Mouse (Mus musculus): ENCODE measurements at regions not wholly inside any gene's neighbourhood (a gene's known extent, or its start where the extent isn't known, plus 50 kb on each side); places are given as distances from the start of the nearest gene placed in this dataset.
A peak's percentile ranks its signal among the peaks of the same experiment; 100 is the strongest.

DNA sequence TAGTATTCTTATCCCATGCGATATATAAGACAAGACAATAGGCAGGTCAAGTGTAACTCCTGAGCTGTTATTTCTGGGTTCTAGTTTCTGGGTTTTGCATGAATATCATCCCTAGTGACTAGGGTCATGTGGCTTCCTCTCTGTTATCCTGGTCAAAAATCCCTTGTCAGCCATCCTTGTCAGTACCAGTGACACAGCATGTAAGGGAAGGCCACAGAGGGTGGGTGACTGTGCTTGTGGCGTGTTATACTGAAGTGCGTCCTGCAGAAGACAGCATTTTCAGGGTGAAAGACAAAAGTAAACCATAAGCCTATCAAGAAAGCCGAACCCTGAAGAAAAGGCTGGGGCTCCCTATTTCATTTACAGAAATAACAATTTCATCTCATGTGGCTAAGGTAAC lies 50.7 kb upstream of the Echdc3 start:
- intact Hi-C loops (cut with DNase I), result no loop called here
- DNase-seq, result no peak

DNA sequence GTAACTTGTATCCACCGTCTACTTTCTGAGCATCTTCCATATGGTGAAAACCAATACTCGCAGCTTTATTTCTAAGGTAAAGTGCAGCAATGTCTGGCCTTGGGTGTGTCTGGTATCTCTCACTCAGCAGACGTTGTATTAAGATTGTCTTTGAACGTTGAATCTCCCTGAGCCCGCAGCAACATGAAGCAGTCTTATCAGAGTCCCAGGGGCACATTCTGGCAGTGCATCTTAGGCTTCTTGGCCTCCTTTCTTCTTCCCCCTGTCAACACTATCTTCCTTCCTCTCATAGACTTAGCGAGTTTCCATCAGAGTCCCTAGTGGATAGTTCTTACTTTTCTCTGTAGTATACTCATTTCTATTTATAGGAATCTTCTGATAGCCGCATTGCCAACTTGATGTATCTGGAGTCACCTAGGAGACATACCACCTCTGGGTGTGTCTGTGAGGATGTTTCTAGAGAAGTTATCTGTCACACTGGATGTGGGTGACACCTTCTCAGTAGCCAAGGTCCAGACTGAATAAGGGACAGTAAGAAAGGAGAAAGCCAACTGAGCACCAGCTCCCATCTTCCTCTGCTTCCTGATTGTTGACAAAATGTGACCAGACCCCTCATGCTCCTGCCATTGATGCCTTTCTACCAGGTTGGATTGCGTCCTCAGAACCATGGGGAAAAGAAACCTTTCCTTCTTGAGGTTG lies 51.4 kb upstream of the Echdc3 start:
- intact Hi-C loops (cut with DNase I), result no loop called here
- DNase-seq, result no peak

DNA sequence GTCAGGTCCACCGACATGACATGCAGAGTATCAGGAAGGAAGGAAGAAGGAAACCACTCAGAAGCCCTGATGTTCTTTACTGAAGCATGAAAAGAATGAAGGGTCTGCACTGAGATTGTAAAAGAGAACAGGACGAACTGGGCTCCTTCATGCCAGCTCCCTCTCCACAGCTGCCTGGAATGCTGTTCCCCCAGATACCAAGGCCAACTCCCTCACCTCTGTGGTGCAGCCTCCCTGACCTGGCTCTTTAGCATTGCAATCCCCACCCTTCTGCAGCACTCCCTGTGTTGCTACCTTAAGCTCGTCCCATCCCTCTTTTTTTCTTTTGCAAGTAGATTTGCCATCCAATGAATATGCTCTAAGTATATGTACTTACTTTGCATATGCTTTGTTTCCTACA lies 52.3 kb upstream of the Echdc3 start:
- DNase-seq, result no peak

DNA sequence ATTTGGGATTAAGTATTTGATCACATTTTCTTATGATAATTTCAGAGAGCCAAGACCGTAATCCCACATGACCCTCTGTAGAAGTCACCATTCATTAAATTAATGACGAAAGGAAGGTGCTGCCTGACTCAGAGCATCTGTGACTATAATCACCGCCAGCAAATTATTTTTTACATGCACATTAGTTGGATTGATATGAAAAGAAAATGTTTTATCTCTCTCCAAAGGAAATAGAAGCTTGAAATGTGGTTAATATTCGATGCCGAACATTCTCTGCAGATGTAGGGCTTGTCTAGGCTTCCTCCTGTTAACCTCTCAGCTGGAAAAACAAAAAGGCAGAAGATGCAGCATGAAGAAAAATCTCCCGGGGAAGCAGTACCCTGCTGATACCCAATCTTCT lies 54.2 kb upstream of the Echdc3 start:
- DNase-seq, result no peak
- intact Hi-C loops (cut with DNase I), result no loop called here

More for the DNA sequence above, 52.3 kb upstream of the Echdc3 start:
- intact Hi-C loops (cut with DNase I), result no loop called here

DNA sequence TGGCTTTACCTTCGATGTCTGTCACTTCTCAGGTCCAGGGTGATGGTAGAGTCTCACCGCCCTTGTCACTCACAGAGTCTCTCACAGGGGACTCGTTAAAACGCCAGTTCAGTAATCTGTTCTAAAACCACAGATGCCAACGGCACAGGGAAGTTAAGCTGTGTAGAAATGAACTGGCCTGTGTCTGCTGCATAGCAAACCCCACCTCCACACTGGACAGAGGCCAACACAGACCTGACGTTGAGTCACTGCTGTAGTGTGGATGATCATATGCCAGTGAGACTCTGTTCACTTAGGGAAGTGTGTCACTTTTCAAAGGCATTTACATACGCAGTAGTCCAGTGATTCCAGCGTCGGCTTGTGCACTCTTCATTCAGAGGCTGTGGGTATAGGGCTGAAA lies 54.7 kb upstream of the Echdc3 start:
- intact Hi-C loops (cut with DNase I), result no loop called here

DNA sequence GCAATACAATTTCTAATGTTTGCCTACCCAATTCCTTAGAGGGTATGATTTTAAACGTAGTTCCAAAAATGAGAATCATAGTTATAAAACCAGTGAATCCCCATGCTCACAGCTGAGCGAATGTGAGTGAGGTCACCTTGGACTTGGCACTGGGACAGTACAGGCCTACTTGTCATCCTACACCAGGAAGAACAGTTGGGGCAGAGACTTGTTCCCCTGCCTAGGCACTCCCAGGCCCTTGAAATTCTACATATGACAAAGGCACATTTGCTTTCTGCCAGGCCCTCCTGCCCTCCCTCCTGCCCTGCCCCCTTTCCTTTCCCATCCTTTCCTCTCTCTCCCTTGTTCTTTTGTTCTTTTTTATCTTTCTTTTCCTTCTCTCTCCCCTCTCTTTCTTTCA lies 50.0 kb upstream of the Usp6nl start:
- DNase-seq, result no peak
- intact Hi-C loops (cut with DNase I), result no loop called here

More for the DNA sequence above, 54.7 kb upstream of the Echdc3 start:
- DNase-seq, result peak; percentile 63
